Mouse (Mus musculus): ENCODE data around the gene Dhx32.

DNA sequence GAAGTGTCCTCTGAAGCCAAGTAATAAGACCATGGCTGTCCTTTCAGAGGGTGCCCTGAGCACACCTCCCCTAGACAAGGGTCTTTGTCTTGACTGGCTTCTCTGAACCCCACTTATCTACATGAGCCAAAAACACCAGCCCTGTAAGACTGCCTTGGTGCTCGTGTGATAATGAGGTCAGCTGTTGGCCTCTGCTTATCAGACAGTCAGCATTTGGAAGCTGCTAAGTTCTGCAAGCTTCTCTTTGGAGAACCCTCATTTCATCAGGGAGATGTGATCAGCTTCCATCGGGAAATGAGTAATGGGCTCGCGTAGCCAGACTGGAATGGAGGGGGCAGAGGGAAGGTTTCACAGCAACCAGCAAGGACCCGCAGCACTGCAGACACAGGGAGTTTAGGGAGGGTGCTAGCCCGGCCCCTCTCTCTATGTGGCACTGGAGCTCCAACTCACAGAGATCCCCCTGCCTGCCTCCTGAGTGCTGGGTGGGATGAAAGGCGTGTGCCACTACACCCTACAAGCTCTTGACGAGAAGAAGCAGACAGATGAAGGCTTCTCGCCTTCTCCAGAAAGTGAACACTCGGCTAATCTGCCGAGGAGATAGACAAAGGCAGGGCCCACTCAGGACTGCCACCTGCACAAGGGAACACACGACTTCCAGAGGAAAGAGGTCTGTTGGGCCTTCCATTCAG lies 84.4 kb downstream of the Dhx32 start:
- TF ChIP-seq CTCF (conservative IDR thresholded peaks at IDR 0.05; ENCODE audit: low read length) (no peak), NANOG (IDR thresholded peaks at IDR 0.05; ENCODE audit: borderline replicate concordance, low read length) (no peak)
